Mouse (Mus musculus) liver, embryonic 11.5 days (tissue): Measurements from ENCODE around the gene Smim9. TPM values are rescaled to one million over a fixed set of nuclear protein-coding genes. Genes with fewer than 3 reads are reported as not detected.

Source experiments
- ATAC-seq: fragments of 200-750 bp; cut with Nextera tagmentation; replicated peaks from 2 replicates; pipeline ENCODE4 v1.8.0; 2017; ENCODE audit warnings: moderate number of reproducible peaks, mild to moderate bottlenecking, moderate TSS enrichment, moderate library complexity; ENCODE audit not compliant: low FRiP score
- DNase-seq: peaks from one replicate; pipeline ENCODE4 v3.0.0-alpha.2; 2017; ENCODE audit warnings: low spot score
- H3K27ac ChIP-seq: fragments of 300-500 bp; sonication (generic); 2 replicates; pipeline ENCODE4 v1.5.1; 2014; ENCODE audit warnings: mild to moderate bottlenecking, low read depth, low read length, control low read depth
- H3K27me3 ChIP-seq: fragments of 300-500 bp; sonication (generic); replicated peaks from 2 replicates; pipeline ENCODE4 v1.6.1; 2014; ENCODE audit warnings: low read length, mixed read lengths; ENCODE audit not compliant: control insufficient read depth, insufficient read depth
- H3K36me3 ChIP-seq: fragments of 300-500 bp; sonication (generic); 2 replicates; pipeline ENCODE4 v1.6.1; 2014; ENCODE audit warnings: mild to moderate bottlenecking, low read length, moderate library complexity, mixed read lengths; ENCODE audit not compliant: control insufficient read depth, insufficient read depth
- H3K4me1 ChIP-seq: fragments of 300-500 bp; sonication (generic); replicated peaks from 2 replicates; pipeline ENCODE4 v1.6.1; 2014; ENCODE audit warnings: low read length, mixed read lengths; ENCODE audit not compliant: control insufficient read depth, insufficient read depth
- H3K4me2 ChIP-seq: fragments of 300-500 bp; sonication (generic); 2 replicates; pipeline ENCODE4 v1.6.1; 2014; ENCODE audit warnings: mild to moderate bottlenecking, control low read depth, moderate library complexity
- H3K4me3 ChIP-seq: fragments of 300-500 bp; sonication (generic); 2 replicates; pipeline ENCODE4 v1.5.1; 2014; ENCODE audit warnings: low read depth, low read length, control low read depth
- H3K9ac ChIP-seq: fragments of 300-500 bp; sonication (generic); 2 replicates; pipeline ENCODE4 v1.6.1; 2014; ENCODE audit warnings: low read depth, low read length, control low read depth
- H3K9me3 ChIP-seq: fragments of 300-500 bp; sonication (generic); 2 replicates; pipeline ENCODE4 v1.6.1; 2016; ENCODE audit warnings: low read length, inconsistent platforms, mixed read lengths; ENCODE audit not compliant: control insufficient read depth
- WGBS: fragments of 180-500 bp; shearing (Covaris S2); extraction: QIAGEN DNeasy Blood & Tissue Kit; methylation state at CpG from one replicate; pipeline ENCODE4 v1.1.7; 2014; 5-methylcytosine and 5-hydroxymethylcytosine counted together
- polyA plus RNA-seq: library from polyadenylated mRNA; unstranded; fragments of >200 nt; fragmentation: Nextera tagmentation; extraction: Ambion mirVana; gene quantifications from 2 replicates; pipeline ENCODE4 v1.2.1, GENCODE M21; 2014

Gene Smim9
- polyA plus RNA-seq, 1 experiment from 2014 or later: not detected

DNA sequence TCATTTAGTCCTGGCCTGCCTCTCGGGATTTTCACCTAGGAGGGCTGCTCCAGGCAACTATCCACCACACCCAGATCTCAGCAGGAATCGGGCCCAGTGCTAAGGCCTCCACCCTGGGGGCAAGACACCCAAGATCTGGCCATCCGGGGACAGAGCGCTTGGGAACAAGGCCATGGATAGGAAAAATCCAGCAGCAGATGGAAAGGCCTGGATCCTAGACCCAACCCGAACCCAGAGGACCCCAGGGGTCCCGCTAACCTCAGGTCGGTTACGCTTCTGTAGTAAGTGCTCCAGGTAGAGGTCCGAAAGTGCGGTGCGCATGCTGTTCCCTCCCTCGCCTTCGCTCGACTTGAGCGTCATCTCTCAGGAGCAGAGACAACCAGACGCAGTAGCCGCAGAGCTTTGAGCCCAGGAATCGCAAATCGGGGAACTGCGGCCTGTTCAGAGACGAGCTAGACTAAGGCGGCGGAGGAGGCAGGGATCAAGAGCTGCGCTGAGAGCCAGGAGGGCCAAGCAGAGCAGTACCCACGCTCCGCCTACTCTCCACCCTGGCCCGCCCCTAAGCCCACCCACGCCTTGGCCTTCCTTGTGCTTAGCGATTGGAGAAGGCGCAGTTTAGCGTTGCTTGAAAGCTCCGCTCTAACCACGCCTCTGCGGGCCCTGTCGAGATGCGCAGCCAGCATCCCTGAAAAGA is 33.0 kb downstream of the Smim9 start, which contains the start of gene Mpp1:
TSS of gene Mpp1 (minus strand) at position 550 of the 694 bp plus-strand sequence.
- H3K4me3 ChIP-seq: peak within 1 kb of the TSS; percentile 58
- no peak within 1 kb of the TSS; the same call in 1 of the 2 replicates for H3K27ac ChIP-seq
- no peaks in the 10 kb centered on the region for H3K9me3 ChIP-seq
- H3K9ac ChIP-seq: peak within 1 kb of the TSS; percentile 73
- DNase-seq: peak; percentile 67
- no peaks in the 10 kb centered on the region for H3K4me1 ChIP-seq
- H3K27me3 ChIP-seq: no peaks in the 10 kb centered on the region
- H3K36me3 ChIP-seq: no peaks in the 10 kb centered on the region
- H3K4me2 ChIP-seq: peak within 1 kb of the TSS; percentile 63
- 13% methylated on average over 35 of the region's 36 CpGs for WGBS
- peak; percentile 95 for ATAC-seq

DNA sequence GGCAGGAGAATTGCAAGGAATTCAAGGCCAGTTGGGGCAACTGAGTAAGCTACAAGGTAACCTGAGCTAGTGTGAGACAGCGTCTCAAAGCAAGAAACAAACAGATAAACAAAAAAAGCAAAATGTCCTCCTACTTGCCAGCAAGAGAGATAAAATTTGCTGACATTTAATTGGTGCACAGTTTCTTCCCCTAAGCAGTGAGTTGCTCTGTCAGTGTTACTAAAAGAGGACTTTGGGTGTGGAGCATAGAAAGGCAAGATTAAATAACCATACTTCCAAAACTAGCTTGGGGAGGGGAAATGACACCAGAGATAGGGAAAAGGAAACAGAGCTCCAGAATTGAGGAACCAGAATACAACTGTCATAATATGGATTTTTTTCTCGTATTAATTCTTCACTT is 34.1 kb downstream of the Smim9 start:
- Histone ChIP-seq H3K9me3 (no peaks in the 10 kb centered on the region), H3K9ac (no peak overlapping the region), H3K4me3 (no peak overlapping the region; the same call in 1 of the 2 replicates), H3K36me3 (no peaks in the 10 kb centered on the region), H3K4me2 (peak overlapping the region; percentile 63), H3K4me1 (no peaks in the 10 kb centered on the region), H3K27ac (peak overlapping the region; percentile 8; the same call in 1 of the 2 replicates), H3K27me3 (no peaks in the 10 kb centered on the region)
- 43% methylated on average over 2 of the region's 2 CpGs for WGBS
- ATAC-seq: peak; percentile 25; the same call in 1 of the 2 replicates
- no peak for DNase-seq

DNA sequence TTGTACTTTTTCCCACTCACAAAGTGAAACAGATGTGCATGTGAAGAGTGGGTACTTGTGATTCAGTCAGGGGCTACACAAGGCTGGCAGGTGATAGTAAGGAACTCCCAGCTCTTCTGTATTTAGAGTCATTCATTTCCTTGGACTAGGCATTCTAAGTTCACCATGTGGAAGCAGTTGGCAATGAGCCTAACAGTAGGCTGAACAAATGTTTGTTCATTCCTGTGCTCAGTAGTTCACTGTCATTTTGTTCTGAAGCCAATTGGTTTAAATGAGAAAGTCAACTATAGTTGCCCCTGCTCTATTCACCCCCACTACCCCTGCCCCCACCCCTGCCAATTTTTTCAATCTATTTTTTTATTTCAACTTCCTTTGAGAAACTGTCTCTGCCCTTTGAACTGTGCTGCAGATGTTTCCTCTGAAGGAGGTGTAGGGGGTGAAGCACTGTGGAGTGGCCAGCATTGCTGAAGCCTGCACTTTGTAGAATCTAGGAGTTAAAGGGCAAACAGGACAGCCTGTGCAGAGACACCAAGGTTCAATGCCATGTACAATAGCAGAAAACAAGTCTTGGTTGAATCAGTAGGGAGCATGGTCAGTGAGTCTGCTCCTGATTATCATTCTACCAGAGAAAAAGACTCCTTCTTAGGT is 35.1 kb downstream of the Smim9 start:
- no peaks in the 10 kb centered on the region for H3K4me1 ChIP-seq
- H3K4me2 ChIP-seq: peak overlapping the region; percentile 51
- no peak for ATAC-seq
- H3K9ac ChIP-seq: no peak overlapping the region
- no peaks in the 10 kb centered on the region for H3K36me3 ChIP-seq
- H3K9me3 ChIP-seq: no peaks in the 10 kb centered on the region
- no peak for DNase-seq
- H3K27ac ChIP-seq: 0 out of 2 replicates have a peak overlapping the region, but pooled peaks have one; percentile 4
- H3K27me3 ChIP-seq: no peaks in the 10 kb centered on the region
- H3K4me3 ChIP-seq: no peak overlapping the region

DNA sequence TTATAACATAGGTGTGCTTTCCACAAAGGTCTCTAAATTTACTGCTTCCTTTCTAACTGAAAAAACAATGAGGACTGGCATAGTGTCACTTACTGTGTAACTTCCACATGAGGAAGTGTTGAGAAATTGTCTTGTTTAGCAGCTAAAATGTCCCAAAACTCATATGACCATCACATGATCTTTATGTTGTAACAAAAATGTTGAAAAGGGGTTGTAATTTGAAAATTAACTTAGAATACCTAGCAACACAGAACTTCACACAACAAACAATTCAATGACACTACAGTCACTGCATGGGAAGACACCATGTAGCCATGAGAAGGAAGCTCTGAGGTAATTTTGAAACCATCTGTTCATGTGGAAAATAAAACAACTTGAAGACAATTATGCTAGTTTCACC is 36.7 kb downstream of the Smim9 start:
- Histone ChIP-seq H3K27ac (no peak overlapping the region), H3K9me3 (no peaks in the 10 kb centered on the region), H3K27me3 (no peaks in the 10 kb centered on the region), H3K4me2 (no peak overlapping the region), H3K4me1 (no peaks in the 10 kb centered on the region), H3K36me3 (no peaks in the 10 kb centered on the region), H3K4me3 (no peak overlapping the region), H3K9ac (no peak overlapping the region)
- no peak for ATAC-seq
- no peak for DNase-seq

DNA sequence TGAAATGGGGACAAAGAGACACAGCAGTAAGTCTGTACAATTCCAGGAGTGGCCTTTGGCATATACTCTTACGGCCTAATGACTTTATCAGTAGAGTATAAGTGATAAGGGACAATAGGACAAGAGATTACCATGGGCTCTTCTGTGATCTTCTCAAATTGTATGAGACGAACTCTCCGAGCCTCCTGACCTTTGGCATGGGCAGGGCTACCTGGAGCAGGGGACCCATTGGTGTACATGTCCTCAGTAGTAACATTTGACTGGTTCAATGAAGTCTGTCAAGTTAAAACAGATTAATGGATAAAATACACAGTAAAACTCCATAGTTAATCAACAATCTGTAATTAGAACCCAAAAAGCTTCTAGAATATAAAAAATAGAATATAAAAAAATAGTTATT is 38.0 kb downstream of the Smim9 start:
- Histone ChIP-seq H3K4me1 (no peaks in the 10 kb centered on the region), H3K9me3 (no peaks in the 10 kb centered on the region), H3K4me3 (no peak overlapping the region), H3K4me2 (no peak overlapping the region), H3K9ac (no peak overlapping the region), H3K36me3 (no peaks in the 10 kb centered on the region), H3K27ac (no peak overlapping the region), H3K27me3 (no peaks in the 10 kb centered on the region)
- 66% methylated on average over 3 of the region's 3 CpGs for WGBS
- ATAC-seq (no peak), DNase-seq (no peak)

DNA sequence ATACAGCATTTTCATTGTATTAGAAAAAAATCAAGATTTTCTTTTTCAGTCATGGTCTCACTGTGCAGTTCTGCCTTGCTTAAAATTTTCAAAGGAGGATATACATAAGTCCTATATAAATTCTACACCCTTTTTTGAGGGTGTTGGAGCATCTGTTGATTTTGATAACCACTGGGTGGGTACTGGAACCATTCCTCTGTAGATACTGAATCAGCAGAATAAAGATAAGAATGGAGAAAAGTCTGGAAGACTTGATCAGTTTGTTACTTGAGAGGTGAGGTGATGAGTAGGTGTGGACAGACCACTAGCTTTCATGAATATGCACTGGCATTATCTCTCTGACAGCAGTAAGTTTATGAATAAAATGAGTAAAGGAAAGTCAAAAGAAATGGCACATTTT is 48.0 kb downstream of the Smim9 start:
- Histone ChIP-seq H3K4me1 (no peaks in the 10 kb centered on the region), H3K36me3 (no peaks in the 10 kb centered on the region), H3K4me3 (no peak overlapping the region), H3K4me2 (no peak overlapping the region), H3K27me3 (no peaks in the 10 kb centered on the region), H3K9me3 (no peaks in the 10 kb centered on the region), H3K9ac (no peak overlapping the region), H3K27ac (no peak overlapping the region; the same call in 1 of the 2 replicates)
- DNase-seq (no peak), ATAC-seq (peak; percentile 94)

DNA sequence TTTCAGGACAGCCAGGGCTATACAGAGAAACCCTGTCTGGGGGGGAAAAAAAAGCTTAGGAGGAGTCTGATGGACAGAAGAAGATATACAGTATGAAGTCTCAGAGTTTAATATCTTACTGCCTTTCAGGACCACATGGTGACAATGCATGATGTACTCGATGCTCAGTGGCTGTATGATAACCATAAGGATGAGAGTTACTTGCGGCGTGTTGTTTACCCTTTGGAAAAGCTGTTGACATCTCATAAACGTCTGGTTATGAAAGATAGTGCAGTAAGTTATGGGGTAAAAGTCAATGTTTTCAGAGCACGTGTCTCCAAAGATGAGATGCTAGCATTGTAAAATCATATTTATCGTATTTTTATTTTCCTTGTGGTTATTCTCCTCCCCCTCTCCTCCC is 61.3 kb downstream of the Smim9 start:
- Histone ChIP-seq H3K9ac (no peak overlapping the region), H3K27me3 (no peaks in the 10 kb centered on the region), H3K9me3 (no peaks in the 10 kb centered on the region), H3K4me1 (no peaks in the 10 kb centered on the region), H3K4me3 (no peak overlapping the region), H3K27ac (no peak overlapping the region), H3K4me2 (no peak overlapping the region), H3K36me3 (peaks cover 22% of the 10 kb centered on the region; the same call in 1 of the 2 replicates)
- 80% methylated on average over 6 of the region's 6 CpGs for WGBS
- DNase-seq: no peak
- no peak for ATAC-seq

DNA sequence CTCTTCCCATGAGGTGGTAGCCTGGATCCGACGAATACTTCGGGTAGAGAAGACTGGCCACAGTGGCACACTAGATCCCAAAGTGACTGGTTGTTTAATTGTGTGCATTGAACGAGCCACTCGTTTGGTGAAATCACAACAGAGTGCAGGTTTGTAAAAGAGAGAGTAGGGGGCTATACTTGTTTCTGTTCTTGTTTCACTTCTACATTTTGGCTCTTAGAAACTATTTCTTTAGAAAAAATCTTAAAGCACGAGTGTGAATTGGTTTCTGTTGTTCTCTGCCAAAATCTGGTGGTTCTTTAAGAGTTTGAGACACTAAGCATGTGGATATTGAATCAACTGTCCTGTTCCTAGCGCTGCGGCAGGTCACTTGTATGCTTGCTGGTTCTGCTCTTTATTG is 64.8 kb downstream of the Smim9 start:
- peaks cover 9% of the 10 kb centered on the region; the same call in 1 of the 2 replicates for H3K36me3 ChIP-seq
- no peaks in the 10 kb centered on the region for H3K4me1 ChIP-seq
- DNase-seq (no peak), ATAC-seq (no peak)
- H3K27ac ChIP-seq: no peak overlapping the region
- no peak overlapping the region for H3K4me3 ChIP-seq
- no peaks in the 10 kb centered on the region for H3K9me3 ChIP-seq
- no peaks in the 10 kb centered on the region for H3K27me3 ChIP-seq
- peak overlapping the region; percentile 46 for H3K4me2 ChIP-seq
- H3K9ac ChIP-seq: no peak overlapping the region
- 87% methylated on average over 8 of the region's 8 CpGs for WGBS
